In the genomic region with DNA sequence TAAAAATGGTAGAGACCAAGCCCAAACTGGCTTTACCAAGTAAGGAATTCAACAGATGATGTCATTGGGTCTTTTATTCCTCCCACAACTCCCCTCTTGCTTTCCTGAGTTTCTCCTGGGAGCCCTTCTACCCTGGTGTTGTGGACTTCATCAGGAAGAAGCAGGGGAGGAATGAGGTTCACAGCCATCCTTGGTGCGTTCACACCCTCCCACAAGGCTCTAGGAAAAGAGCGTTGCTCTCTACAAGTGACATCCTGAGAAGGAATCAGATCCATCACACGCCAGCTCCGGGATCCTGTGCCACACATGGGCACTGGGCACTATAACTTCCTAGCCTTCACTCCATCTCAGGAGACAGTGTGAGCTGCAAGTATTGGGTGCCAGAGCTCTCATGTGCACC, we compare ENCODE assay signal across 31 mouse cellular contexts.
"Had no signal": no experiment of that assay in that cellular context is flagged by ENCODE, and none has a peak within 500 bp of the region (broad histone marks: within the 10 kb centered on the region; RNA-seq: fewer than 3 reads in every experiment).

No protein-coding gene starts in this region.

- H3K27ac ChIP-seq: limb, embryonic 10.5 days; limb, embryonic 12.5 days; limb, embryonic 13.5 days; limb, embryonic 15.5 days; liver, embryonic 12.5 days; liver, embryonic 13.5 days; liver, embryonic 14.5 days; liver, embryonic 15.5 days; lung, embryonic 15.5 days; macrophage; midbrain, embryonic 10.5 days; midbrain, embryonic 12.5 days; midbrain, embryonic 13.5 days; midbrain, embryonic 15.5 days had no signal

- DNase-seq: left cerebral cortex, postnatal 4 days; liver; liver, embryonic 13.5 days; liver, postnatal 0 days; lung, adult 18-20 months; lung, adult 2 months; lung, embryonic 14.5 days; lung, postnatal 10 days; lung, postnatal 14 days; lung, postnatal 36 days; lung, postnatal 4 days; midbrain, embryonic 14.5 days had no signal

- H3K9me3 ChIP-seq: limb, embryonic 10.5 days; limb, embryonic 12.5 days; limb, embryonic 13.5 days; limb, embryonic 15.5 days; liver, embryonic 12.5 days; liver, embryonic 13.5 days; liver, embryonic 15.5 days; lung, embryonic 15.5 days; midbrain, embryonic 10.5 days; midbrain, embryonic 12.5 days; midbrain, embryonic 13.5 days; midbrain, embryonic 15.5 days had no signal

- H3K27me3 ChIP-seq: limb, embryonic 13.5 days; limb, embryonic 15.5 days; liver, embryonic 12.5 days; liver, embryonic 13.5 days; liver, embryonic 15.5 days; lung, embryonic 15.5 days; midbrain, embryonic 12.5 days; midbrain, embryonic 13.5 days; midbrain, embryonic 15.5 days had no signal

- H3K9ac ChIP-seq: limb, embryonic 12.5 days; limb, embryonic 13.5 days; limb, embryonic 15.5 days; liver, embryonic 12.5 days; liver, embryonic 13.5 days; liver, embryonic 14.5 days; liver, embryonic 15.5 days; liver, postnatal 0 days; lung, embryonic 14.5 days; lung, embryonic 15.5 days; midbrain, embryonic 12.5 days; midbrain, embryonic 13.5 days; midbrain, embryonic 15.5 days had no signal

- H3K4me2 ChIP-seq: limb, embryonic 12.5 days; limb, embryonic 13.5 days; limb, embryonic 15.5 days; liver, embryonic 11.5 days; liver, embryonic 12.5 days; liver, embryonic 13.5 days; liver, embryonic 15.5 days; lung, embryonic 14.5 days; lung, embryonic 15.5 days; midbrain, embryonic 11.5 days; midbrain, embryonic 12.5 days; midbrain, embryonic 13.5 days; midbrain, embryonic 15.5 days had no signal

- H3K4me3 ChIP-seq: limb, embryonic 10.5 days; limb, embryonic 12.5 days; limb, embryonic 13.5 days; limb, embryonic 15.5 days; liver, embryonic 12.5 days; liver, embryonic 13.5 days; liver, embryonic 15.5 days; lung, embryonic 15.5 days; megakaryocyte, embryonic 14.5 days; midbrain, embryonic 10.5 days; midbrain, embryonic 12.5 days; midbrain, embryonic 13.5 days; midbrain, embryonic 15.5 days; myocyte had no signal

- H3K36me3 ChIP-seq: limb, embryonic 10.5 days; limb, embryonic 12.5 days; limb, embryonic 13.5 days; limb, embryonic 15.5 days; liver, embryonic 12.5 days; liver, embryonic 13.5 days; liver, embryonic 15.5 days; lung, embryonic 15.5 days; midbrain, embryonic 10.5 days; midbrain, embryonic 12.5 days; midbrain, embryonic 13.5 days; midbrain, embryonic 15.5 days had no signal

- ATAC-seq: liver, embryonic 12.5 days; liver, postnatal 0 days; lung, postnatal 0 days; midbrain, embryonic 13.5 days; midbrain, embryonic 15.5 days; midbrain, embryonic 16.5 days had no signal

- H3K4me1 ChIP-seq: limb, embryonic 15.5 days; liver, embryonic 12.5 days; liver, embryonic 13.5 days; liver, embryonic 15.5 days; lung, embryonic 15.5 days; megakaryocyte, embryonic 14.5 days; midbrain, embryonic 12.5 days; midbrain, embryonic 13.5 days; midbrain, embryonic 15.5 days had no signal
